Mouse (Mus musculus): ENCODE measurements around the gene Stard5. TPM values are rescaled to one million over a fixed set of nuclear protein-coding genes. Genes with fewer than 3 reads are reported as not detected.

Gene Stard5
- 6.8 and 7.4 TPM in 2 replicates for polyA plus RNA-seq (2015; fragmentation: Nextera tagmentation; extraction: Ambion mirVana)

- Histone ChIP-seq H3K9ac (peak within 1 kb of the TSS; percentile 65), H3K4me1 (replicated peaks) (peaks cover 24% of the 10 kb centered on the region), H3K36me3 (no peaks in the 10 kb centered on the region), H3K4me3 (peak within 1 kb of the TSS; percentile 52), H3K27me3 (no peaks in the 10 kb centered on the region), H3K27ac (replicated peaks) (peak within 1 kb of the TSS; percentile 47; the same call in 1 of the 2 replicates), H3K9me3 (no peaks in the 10 kb centered on the region), H3K4me2 (peak within 1 kb of the TSS; percentile 63)
- ATAC-seq (ENCODE audit: low read depth) = peak; percentile 99
- WGBS = under 1% methylated on average over 35 of the region's 35 CpGs
These were observed at the start of gene Stard5 for GRCm38 (mm10) chr7:83631828-83632681. Stard5 (plus strand) TSS chr7:83631959.

DNA sequence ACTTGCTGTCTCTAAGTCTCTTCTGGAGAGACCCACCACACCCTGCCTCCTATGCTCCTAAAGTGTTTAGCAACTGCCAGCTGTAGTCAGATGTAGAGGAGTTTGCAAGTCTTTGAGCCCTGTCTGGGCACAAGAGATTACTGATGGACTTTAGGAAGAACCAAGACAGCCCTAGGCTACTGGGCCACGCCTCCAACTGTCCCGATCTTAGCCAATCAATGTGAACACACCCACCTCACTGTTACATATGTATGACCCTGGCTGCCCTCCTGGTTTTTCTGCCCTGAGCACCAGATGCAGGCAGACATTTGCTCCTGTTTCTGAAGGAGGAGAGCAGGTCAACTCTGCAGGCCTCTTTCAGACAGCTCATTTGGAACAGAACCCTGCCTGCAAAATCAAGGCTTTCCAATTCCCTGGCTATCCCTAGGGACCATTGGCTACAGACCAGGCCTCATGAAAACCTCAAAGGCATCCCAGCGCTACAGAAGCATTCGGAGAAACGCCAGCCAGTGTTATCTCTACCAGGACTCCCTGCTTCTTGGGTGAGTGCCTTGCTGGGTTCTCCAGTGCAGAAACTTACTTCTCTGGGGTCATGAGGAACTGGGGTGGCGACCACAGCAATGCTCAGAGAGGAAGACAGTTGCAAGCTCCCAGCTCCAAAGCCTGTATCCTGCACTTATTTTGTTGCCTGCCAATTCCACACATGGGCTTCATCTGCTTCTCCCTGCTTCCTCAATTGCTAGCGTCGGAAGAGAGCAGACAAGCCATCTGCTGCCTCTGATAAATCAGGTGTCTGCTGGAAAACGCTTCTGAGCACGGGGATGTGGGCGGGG lies 46.9 kb upstream of the Stard5 start, which contains the start of gene Tmc3:
TSS of gene Tmc3 (plus strand) at position 289 of the 833 bp plus-strand sequence.
- no peak within 1 kb of the TSS for H3K9ac ChIP-seq
- no peak for ATAC-seq (ENCODE audit: low read depth)
- H3K36me3 ChIP-seq = no peaks in the 10 kb centered on the region
- peaks cover 10% of the 10 kb centered on the region for H3K4me1 ChIP-seq (replicated peaks)
- H3K9me3 ChIP-seq = no peaks in the 10 kb centered on the region
- H3K27ac ChIP-seq (replicated peaks) = no peak within 1 kb of the TSS
- 49% methylated on average over 11 of the region's 11 CpGs for WGBS
- no peak within 1 kb of the TSS for H3K4me3 ChIP-seq
- no peaks in the 10 kb centered on the region for H3K27me3 ChIP-seq
- H3K4me2 ChIP-seq = no peak within 1 kb of the TSS

GRCm38 (mm10) chr7:83594056-83594455 lies 37.7 kb upstream of the Stard5 start:
- H3K4me2 ChIP-seq = no peak overlapping the region
- no peaks in the 10 kb centered on the region for H3K4me1 ChIP-seq (replicated peaks)
- no peak overlapping the region for H3K9ac ChIP-seq
- no peak for ATAC-seq (ENCODE audit: low read depth)
- no peak overlapping the region for H3K27ac ChIP-seq (replicated peaks)
- WGBS = 71% methylated on average over 3 of the region's 3 CpGs
- H3K9me3 ChIP-seq = no peaks in the 10 kb centered on the region
- H3K27me3 ChIP-seq = no peaks in the 10 kb centered on the region
- H3K36me3 ChIP-seq = no peaks in the 10 kb centered on the region
- H3K4me3 ChIP-seq = no peak overlapping the region

DNA sequence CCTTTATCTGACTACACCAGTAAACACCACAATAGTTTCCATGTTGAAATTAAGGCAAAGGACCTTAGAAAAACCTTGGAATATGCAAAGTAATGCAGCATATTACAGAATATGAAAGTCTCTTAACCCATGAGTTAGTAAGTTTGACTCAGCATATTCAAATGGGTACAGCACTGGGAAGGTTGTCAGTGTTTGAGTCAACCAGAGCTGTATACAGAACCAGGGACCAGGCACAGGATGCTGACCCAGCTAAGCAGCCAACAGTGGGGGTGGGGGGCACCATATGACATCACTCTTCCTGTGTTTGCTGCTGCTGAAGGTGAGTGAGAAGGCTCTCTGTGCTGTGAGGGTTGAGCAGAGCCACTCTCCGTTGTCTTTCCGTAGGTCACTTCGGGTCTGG lies 34.7 kb upstream of the Stard5 start:
- Histone ChIP-seq H3K4me2 (no peak overlapping the region), H3K4me1 (replicated peaks) (no peaks in the 10 kb centered on the region), H3K9ac (no peak overlapping the region), H3K9me3 (no peaks in the 10 kb centered on the region), H3K27ac (replicated peaks) (no peak overlapping the region), H3K27me3 (no peaks in the 10 kb centered on the region), H3K36me3 (no peaks in the 10 kb centered on the region), H3K4me3 (no peak overlapping the region)
- 86% methylated on average over 3 of the region's 3 CpGs for WGBS
- no peak for ATAC-seq (ENCODE audit: low read depth)

DNA sequence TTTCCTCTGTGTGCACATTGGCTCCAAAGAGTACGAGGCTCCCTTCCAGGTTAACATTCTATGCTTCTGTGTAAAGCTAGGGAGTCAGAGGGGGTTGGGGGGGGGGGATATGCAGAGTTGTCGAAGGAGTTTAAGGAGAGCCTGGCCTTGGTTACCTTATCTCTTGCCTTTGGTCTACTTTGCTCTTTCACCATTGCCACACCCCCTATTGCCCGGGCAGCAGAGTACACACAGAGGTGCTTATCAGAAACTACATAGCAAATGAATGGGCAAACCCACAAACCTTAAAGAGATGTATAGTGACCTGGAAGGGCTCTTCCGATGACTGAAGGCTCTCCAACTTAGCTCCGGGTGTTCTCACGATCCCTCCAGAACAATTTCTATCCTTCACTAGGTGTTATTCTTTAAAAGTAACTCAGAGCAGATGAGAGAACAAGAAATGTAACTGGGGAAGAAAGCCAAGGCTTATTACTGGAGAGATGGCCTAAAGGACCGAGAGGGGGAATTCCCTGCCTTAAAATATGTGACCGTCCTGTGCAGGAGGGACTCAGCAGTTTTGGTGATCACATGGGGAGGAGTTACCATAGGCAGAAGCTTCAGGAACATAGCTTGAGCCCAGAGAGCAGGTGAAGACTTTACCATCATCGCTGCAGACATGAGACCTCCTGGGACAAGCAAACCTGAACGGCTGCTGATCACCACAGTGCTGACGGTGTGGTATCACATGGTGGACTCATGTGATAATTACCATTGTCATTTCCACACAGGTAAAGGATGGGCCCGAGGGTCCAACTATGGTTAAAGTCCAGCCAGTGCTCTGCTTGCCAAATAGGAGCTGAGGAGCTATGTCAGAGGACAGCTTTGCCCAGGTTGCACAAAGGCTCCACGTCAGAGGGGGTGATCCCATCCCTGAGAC lies 32.5 kb upstream of the Stard5 start:
- Histone ChIP-seq H3K27me3 (no peaks in the 10 kb centered on the region), H3K4me1 (replicated peaks) (no peaks in the 10 kb centered on the region), H3K9me3 (no peaks in the 10 kb centered on the region), H3K4me2 (no peak overlapping the region), H3K36me3 (no peaks in the 10 kb centered on the region), H3K27ac (replicated peaks) (no peak overlapping the region), H3K4me3 (no peak overlapping the region), H3K9ac (no peak overlapping the region)
- no peak; the same call in 1 of the 2 replicates for ATAC-seq (ENCODE audit: low read depth)
- 92% methylated on average over 13 of the region's 13 CpGs for WGBS

- 52% methylated on average over 8 of the region's 8 CpGs for WGBS
- Histone ChIP-seq H3K4me3 (no peak overlapping the region), H3K4me1 (replicated peaks) (no peaks in the 10 kb centered on the region), H3K9ac (no peak overlapping the region), H3K27me3 (no peaks in the 10 kb centered on the region), H3K36me3 (no peaks in the 10 kb centered on the region), H3K27ac (replicated peaks) (no peak overlapping the region), H3K4me2 (no peak overlapping the region), H3K9me3 (no peaks in the 10 kb centered on the region)
- no peak for ATAC-seq (ENCODE audit: low read depth)
These were observed 31.9 kb upstream of the Stard5 start for GRCm38 (mm10) chr7:83599913-83600286.

DNA sequence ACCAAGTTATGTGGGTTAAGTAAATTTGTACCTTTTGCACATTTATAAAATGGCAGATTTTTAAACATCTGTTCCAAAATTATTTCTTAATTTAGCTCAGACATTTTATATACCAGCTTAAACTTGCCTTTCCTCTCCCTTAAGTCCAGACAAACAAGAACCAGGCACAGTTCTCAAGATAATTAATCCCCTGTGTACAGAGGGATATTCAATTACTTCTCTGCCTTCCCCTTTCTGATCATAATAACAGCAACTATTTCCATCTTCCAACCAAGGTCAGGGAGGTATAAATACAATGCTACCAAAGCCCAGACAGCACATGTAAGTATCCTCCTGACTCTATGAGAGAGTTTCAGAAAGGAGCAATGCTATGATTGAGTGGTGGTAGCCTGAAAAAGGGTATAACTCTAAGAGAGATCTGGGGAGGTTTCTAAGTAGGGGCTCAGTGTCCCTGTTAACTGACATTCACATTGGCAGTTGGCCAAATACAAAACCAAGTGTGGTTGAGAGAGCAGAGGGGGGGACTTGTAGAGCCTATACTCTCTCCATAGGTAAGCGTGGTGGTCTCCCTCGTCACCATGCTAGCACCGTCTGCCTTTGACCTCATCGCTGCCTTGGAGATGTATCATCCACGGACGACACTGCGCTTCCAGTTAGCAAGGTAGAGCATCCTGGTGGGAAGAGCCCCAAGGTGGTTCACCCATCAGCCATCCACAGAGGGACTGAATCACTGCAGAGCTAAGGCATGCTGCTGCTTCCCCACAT lies 27.4 kb upstream of the Stard5 start:
- Histone ChIP-seq H3K4me2 (no peak overlapping the region), H3K9me3 (no peaks in the 10 kb centered on the region), H3K9ac (no peak overlapping the region), H3K36me3 (no peaks in the 10 kb centered on the region), H3K4me1 (replicated peaks) (no peaks in the 10 kb centered on the region), H3K27me3 (no peaks in the 10 kb centered on the region), H3K4me3 (no peak overlapping the region), H3K27ac (replicated peaks) (no peak overlapping the region)
- ATAC-seq (ENCODE audit: low read depth) = no peak
- 93% methylated on average over 7 of the region's 7 CpGs for WGBS

GRCm38 (mm10) chr7:83606796-83607195 lies 25.0 kb upstream of the Stard5 start:
- H3K4me3 ChIP-seq = no peak overlapping the region
- no peaks in the 10 kb centered on the region for H3K36me3 ChIP-seq
- no peak overlapping the region for H3K27ac ChIP-seq (replicated peaks)
- no peaks in the 10 kb centered on the region for H3K27me3 ChIP-seq
- ATAC-seq (ENCODE audit: low read depth) = no peak
- 95% methylated on average over 2 of the region's 2 CpGs for WGBS
- H3K9ac ChIP-seq = no peak overlapping the region
- no peak overlapping the region for H3K4me2 ChIP-seq
- H3K4me1 ChIP-seq (replicated peaks) = no peaks in the 10 kb centered on the region
- H3K9me3 ChIP-seq = no peaks in the 10 kb centered on the region

DNA sequence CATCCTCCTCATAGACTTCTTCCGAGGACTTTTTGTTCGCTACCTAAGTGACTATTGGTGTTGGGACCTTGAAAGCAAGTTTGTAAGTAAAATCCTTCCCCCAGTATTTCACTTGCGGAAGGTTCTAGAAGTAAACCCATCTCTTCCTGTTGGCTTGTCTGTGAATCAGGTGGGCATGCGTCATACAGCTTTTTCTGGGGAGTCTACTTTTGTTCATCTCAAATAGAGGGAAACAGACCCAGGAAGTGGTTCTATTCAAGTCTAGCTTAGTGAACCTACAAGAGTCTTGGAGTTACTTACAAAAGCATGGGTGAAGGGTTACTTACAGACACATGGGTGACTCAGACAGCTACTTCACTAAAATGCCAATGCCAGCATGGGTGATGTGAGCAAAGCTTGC lies 21.9 kb upstream of the Stard5 start:
- H3K27ac ChIP-seq (replicated peaks) = no peak overlapping the region
- H3K4me1 ChIP-seq (replicated peaks) = no peaks in the 10 kb centered on the region
- H3K4me3 ChIP-seq = no peak overlapping the region
- H3K4me2 ChIP-seq = no peak overlapping the region
- no peaks in the 10 kb centered on the region for H3K36me3 ChIP-seq
- no peaks in the 10 kb centered on the region for H3K27me3 ChIP-seq
- ATAC-seq (ENCODE audit: low read depth) = no peak
- 95% methylated on average over 4 of the region's 4 CpGs for WGBS
- H3K9ac ChIP-seq = no peak overlapping the region
- H3K9me3 ChIP-seq = no peaks in the 10 kb centered on the region

DNA sequence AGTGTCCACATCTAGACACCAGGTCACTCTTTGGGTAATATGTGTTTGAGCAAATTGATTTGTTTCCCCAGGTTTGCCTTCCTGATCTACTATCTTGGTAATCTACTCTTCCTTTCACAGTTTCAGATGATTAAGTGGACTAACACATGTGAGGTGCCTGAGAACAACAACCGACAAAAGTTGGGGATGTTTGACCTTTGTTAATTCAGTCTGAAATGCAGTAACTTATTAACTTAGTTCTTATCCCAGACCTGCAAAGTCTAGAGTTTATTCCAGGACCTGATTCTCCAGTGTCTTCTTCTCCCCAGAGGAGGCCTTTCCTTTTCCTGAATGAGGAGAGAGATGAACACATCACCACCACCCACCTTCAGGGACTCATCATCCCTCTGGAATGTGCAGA lies 19.9 kb upstream of the Stard5 start:
- Histone ChIP-seq H3K9me3 (no peaks in the 10 kb centered on the region), H3K9ac (no peak overlapping the region), H3K4me1 (replicated peaks) (no peaks in the 10 kb centered on the region), H3K36me3 (no peaks in the 10 kb centered on the region), H3K27ac (replicated peaks) (no peak overlapping the region), H3K4me3 (no peak overlapping the region), H3K27me3 (no peaks in the 10 kb centered on the region), H3K4me2 (no peak overlapping the region)
- no peak for ATAC-seq (ENCODE audit: low read depth)
- 97% methylated on average over 1 of the region's 1 CpGs for whole genome bisulfite sequencing

DNA sequence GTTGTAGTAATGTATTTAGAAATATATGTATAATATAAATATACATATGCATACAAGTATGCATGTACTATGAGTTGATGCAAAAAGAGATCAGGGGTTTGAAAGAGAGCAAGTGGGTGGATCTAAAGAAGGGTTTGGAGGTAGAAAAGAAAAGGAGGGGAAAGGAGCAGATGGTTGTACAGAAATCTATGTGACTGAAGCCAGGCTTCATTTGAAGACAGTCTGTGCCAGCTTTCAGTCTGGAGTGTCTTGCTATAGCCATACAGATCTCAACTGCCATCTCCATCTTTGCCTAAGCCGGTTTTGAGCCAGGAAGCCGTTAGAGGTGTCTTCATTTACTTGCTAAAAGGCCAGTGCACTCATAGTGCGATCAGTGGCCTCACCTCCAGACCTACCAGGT lies 16.5 kb upstream of the Stard5 start:
- Histone ChIP-seq H3K27ac (replicated peaks) (no peak overlapping the region), H3K9me3 (no peaks in the 10 kb centered on the region), H3K36me3 (no peaks in the 10 kb centered on the region), H3K9ac (no peak overlapping the region), H3K4me1 (replicated peaks) (no peaks in the 10 kb centered on the region), H3K27me3 (no peaks in the 10 kb centered on the region), H3K4me2 (no peak overlapping the region), H3K4me3 (no peak overlapping the region)
- 91% methylated on average over 3 of the region's 3 CpGs for whole genome bisulfite sequencing
- ATAC-seq (ENCODE audit: low read depth) = no peak

Measured in neural tube, embryonic 13.5 days (tissue).